Mouse (Mus musculus): ENCODE measurements around the gene Lurap1. TPM values are rescaled to one million over a fixed set of nuclear protein-coding genes. Genes with fewer than 3 reads are reported as not detected.

The Lurap1 gene
- polyA plus RNA-seq, 1 experiment from 2014 or later: 2.2 TPM

GRCm38 (mm10) chr4:116125803-116126386 is 25.2 kb downstream of the Lurap1 start:
- H3K4me1 ChIP-seq: peaks cover 27% of the 10 kb centered on the region
- no peaks in the 10 kb centered on the region for H3K9me3 ChIP-seq
- H3K4me3 ChIP-seq: no peak overlapping the region
- WGBS: 97% methylated on average over 4 of the region's 4 CpGs
- DNase-seq (ENCODE audit: low spot score): no peak
- no peaks in the 10 kb centered on the region for H3K27me3 ChIP-seq (replicated peaks; ENCODE audit: low read depth, poor library complexity, severe bottlenecking)
- H3K36me3 ChIP-seq (replicated peaks): peaks cover 15% of the 10 kb centered on the region
- H3K27ac ChIP-seq (replicated peaks): no peak overlapping the region

GRCm38 (mm10) chr4:116123602-116124519 is 27.3 kb downstream of the Lurap1 start, which contains the start of the genes Rad54l and Pomgnt1:
Gene Rad54l, minus strand, starts transcription at chr4:116123690.
Gene Pomgnt1, plus strand, starts transcription at chr4:116123840.
- H3K9me3 ChIP-seq: no peaks in the 10 kb centered on the region
- peaks cover 27% of the 10 kb centered on the region for H3K4me1 ChIP-seq
- H3K27me3 ChIP-seq (replicated peaks; ENCODE audit: low read depth, poor library complexity, severe bottlenecking): no peaks in the 10 kb centered on the region
- peaks cover 25% of the 10 kb centered on the region for H3K36me3 ChIP-seq (replicated peaks)
- H3K4me3 ChIP-seq: peak within 1 kb of the TSS; percentile 80
- 5% methylated on average over 24 of the region's 24 CpGs for WGBS
- H3K27ac ChIP-seq (replicated peaks): peak within 1 kb of the TSS; percentile 82
- DNase-seq (ENCODE audit: low spot score): peak; percentile 95

GRCm38 (mm10) chr4:116122762-116123161 is 28.4 kb downstream of the Lurap1 start:
- Histone ChIP-seq H3K27me3 (replicated peaks; ENCODE audit: low read depth, poor library complexity, severe bottlenecking) (no peaks in the 10 kb centered on the region), H3K27ac (replicated peaks) (peak overlapping the region; percentile 82), H3K4me1 (peaks cover 27% of the 10 kb centered on the region), H3K4me3 (peak overlapping the region; percentile 80), H3K36me3 (replicated peaks) (peaks cover 35% of the 10 kb centered on the region), H3K9me3 (no peaks in the 10 kb centered on the region)
- DNase-seq (ENCODE audit: low spot score): no peak
- WGBS: 1% methylated on average over 1 of the region's 1 CpGs

- Histone ChIP-seq H3K27me3 (replicated peaks; ENCODE audit: low read depth, poor library complexity, severe bottlenecking) (no peaks in the 10 kb centered on the region), H3K27ac (replicated peaks) (no peak overlapping the region), H3K9me3 (no peaks in the 10 kb centered on the region), H3K36me3 (replicated peaks) (peaks cover 94% of the 10 kb centered on the region), H3K4me1 (no peaks in the 10 kb centered on the region), H3K4me3 (no peak overlapping the region)
- 84% methylated on average over 2 of the region's 2 CpGs for WGBS
- DNase-seq (ENCODE audit: low spot score): no peak
Measured at GRCm38 (mm10) chr4:116111486-116111885, 39.7 kb downstream of the Lurap1 start.

- peaks cover 91% of the 10 kb centered on the region for H3K36me3 ChIP-seq (replicated peaks)
Measured at GRCm38 (mm10) chr4:116110695-116111094, 40.4 kb downstream of the Lurap1 start.

GRCm38 (mm10) chr4:116105278-116105677 is 45.9 kb downstream of the Lurap1 start:
- Histone ChIP-seq H3K4me1 (no peaks in the 10 kb centered on the region), H3K4me3 (no peak overlapping the region), H3K36me3 (replicated peaks) (peaks cover 95% of the 10 kb centered on the region), H3K27me3 (replicated peaks; ENCODE audit: low read depth, poor library complexity, severe bottlenecking) (no peaks in the 10 kb centered on the region), H3K27ac (replicated peaks) (no peak overlapping the region), H3K9me3 (no peaks in the 10 kb centered on the region)
- 96% methylated on average over 5 of the region's 5 CpGs for WGBS
- DNase-seq (ENCODE audit: low spot score): no peak

More at GRCm38 (mm10) chr4:116110695-116111094, 40.4 kb downstream of the Lurap1 start:
- H3K9me3 ChIP-seq: no peaks in the 10 kb centered on the region
- H3K4me3 ChIP-seq: no peak overlapping the region
- no peak for DNase-seq (ENCODE audit: low spot score)
- H3K27me3 ChIP-seq (replicated peaks; ENCODE audit: low read depth, poor library complexity, severe bottlenecking): no peaks in the 10 kb centered on the region
- H3K4me1 ChIP-seq: no peaks in the 10 kb centered on the region
- H3K27ac ChIP-seq (replicated peaks): no peak overlapping the region
- WGBS: 95% methylated on average over 6 of the region's 6 CpGs

- H3K27me3 ChIP-seq (replicated peaks; ENCODE audit: low read depth, poor library complexity, severe bottlenecking): no peaks in the 10 kb centered on the region
- H3K27ac ChIP-seq (replicated peaks): no peak overlapping the region
- H3K36me3 ChIP-seq (replicated peaks): peaks cover 100% of the 10 kb centered on the region
- no peaks in the 10 kb centered on the region for H3K4me1 ChIP-seq
- no peaks in the 10 kb centered on the region for H3K9me3 ChIP-seq
- 90% methylated on average over 7 of the region's 7 CpGs for WGBS
- DNase-seq (ENCODE audit: low spot score): no peak
- no peak overlapping the region for H3K4me3 ChIP-seq
Measured at GRCm38 (mm10) chr4:116100959-116101358, 50.2 kb downstream of the Lurap1 start.

GRCm38 (mm10) chr4:116097211-116097610 is 53.9 kb downstream of the Lurap1 start:
- Histone ChIP-seq H3K9me3 (no peaks in the 10 kb centered on the region), H3K27ac (replicated peaks) (no peak overlapping the region), H3K27me3 (replicated peaks; ENCODE audit: low read depth, poor library complexity, severe bottlenecking) (no peaks in the 10 kb centered on the region), H3K36me3 (replicated peaks) (peaks cover 100% of the 10 kb centered on the region), H3K4me1 (no peaks in the 10 kb centered on the region), H3K4me3 (no peak overlapping the region)
- 86% methylated on average over 8 of the region's 8 CpGs for WGBS
- no peak for DNase-seq (ENCODE audit: low spot score)

GRCm38 (mm10) chr4:116096291-116096690 is 54.8 kb downstream of the Lurap1 start:
- Histone ChIP-seq H3K4me3 (no peak overlapping the region), H3K27me3 (replicated peaks; ENCODE audit: low read depth, poor library complexity, severe bottlenecking) (no peaks in the 10 kb centered on the region), H3K9me3 (no peaks in the 10 kb centered on the region), H3K36me3 (replicated peaks) (peaks cover 100% of the 10 kb centered on the region), H3K4me1 (no peaks in the 10 kb centered on the region), H3K27ac (replicated peaks) (no peak overlapping the region)
- WGBS: 93% methylated on average over 10 of the region's 10 CpGs
- no peak for DNase-seq (ENCODE audit: low spot score)

GRCm38 (mm10) chr4:116088510-116089249 is 62.5 kb downstream of the Lurap1 start:
- Histone ChIP-seq H3K9me3 (no peaks in the 10 kb centered on the region), H3K36me3 (replicated peaks) (peaks cover 100% of the 10 kb centered on the region), H3K4me3 (no peak overlapping the region), H3K4me1 (no peaks in the 10 kb centered on the region), H3K27me3 (replicated peaks; ENCODE audit: low read depth, poor library complexity, severe bottlenecking) (no peaks in the 10 kb centered on the region), H3K27ac (replicated peaks) (no peak overlapping the region)
- WGBS: 91% methylated on average over 23 of the region's 23 CpGs
- no peak for DNase-seq (ENCODE audit: low spot score)

Measured in embryonic facial prominence, embryonic 10.5 days (tissue).